8 mouse cellular contexts compared by ENCODE assay signal in the genomic region with DNA sequence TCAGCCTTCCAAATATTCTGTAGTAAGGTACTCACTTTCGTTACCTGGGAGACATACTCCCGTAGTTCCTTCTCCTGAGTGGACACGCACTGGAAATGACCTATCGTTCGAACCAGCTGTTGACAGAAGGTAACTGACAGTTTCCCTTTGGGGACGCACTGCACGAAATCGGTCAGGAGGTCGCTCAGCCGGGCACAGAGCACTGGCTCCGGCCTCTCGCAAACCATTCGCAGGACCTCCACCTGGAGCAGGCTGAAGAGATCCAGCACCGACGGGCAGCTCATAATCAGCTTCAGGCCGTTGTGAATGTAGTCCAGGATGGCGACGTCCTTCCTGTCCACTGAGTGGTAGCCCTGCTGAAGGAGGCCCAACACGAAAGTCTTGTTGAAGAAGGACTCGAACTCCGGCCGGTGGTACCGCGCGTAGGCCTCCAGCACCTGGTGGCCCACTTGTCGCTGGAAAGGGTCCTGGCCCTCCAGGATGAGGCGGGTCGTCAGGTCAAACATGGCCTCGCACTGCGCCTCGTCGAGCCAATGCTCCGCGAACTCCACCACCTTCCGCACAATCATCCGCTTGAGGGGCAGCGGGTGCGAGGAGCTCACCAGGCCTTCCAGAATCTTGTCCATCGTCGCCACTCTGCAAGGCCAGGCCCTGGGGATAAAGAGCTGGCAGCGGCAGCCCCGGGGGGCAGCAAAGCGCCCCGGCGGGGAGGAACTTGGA. TPM values are rescaled to one million over a fixed set of nuclear protein-coding genes. Genes with fewer than 3 reads are reported as not detected.
DNase-seq lines count a peak whose midpoint lies in the region; ATAC-seq lines count a peak whose summit lies in the region.

No protein-coding gene starts in this region.

- H3K4me1 ChIP-seq in forebrain, embryonic 14.5 days (ENCODE audit: control insufficient read depth, insufficient read depth, low read length): peaks cover 18% of the 10 kb centered on the region
- peaks cover 26% of the 10 kb centered on the region for H3K4me1 ChIP-seq in kidney, embryonic 15.5 days
- H3K4me1 ChIP-seq in megakaryocyte, embryonic 14.5 days: peaks cover 31% of the 10 kb centered on the region

- whole genome bisulfite sequencing in forebrain, embryonic 14.5 days: 4% methylated on average over 45 of the region's 45 CpGs
- under 1% methylated on average over 45 of the region's 45 CpGs for WGBS in kidney, embryonic 15.5 days

- peak overlapping the region; percentile 95 for H3K4me3 ChIP-seq in forebrain, embryonic 14.5 days (ENCODE audit: low read depth, low read length)
- H3K4me3 ChIP-seq in kidney, embryonic 15.5 days (replicated peaks): peak overlapping the region; percentile 92
- peak overlapping the region; percentile 94 for H3K4me3 ChIP-seq in megakaryocyte, embryonic 14.5 days (replicated peaks)

- H3K4me2 ChIP-seq in forebrain, embryonic 14.5 days (ENCODE audit: low read length): peak overlapping the region; percentile 97
- peak overlapping the region; percentile 92 for H3K4me2 ChIP-seq in kidney, embryonic 15.5 days

- peak; percentile 0; the same call in 1 of the 2 replicates for ATAC-seq in forebrain, embryonic 14.5 days
- ATAC-seq in kidney, embryonic 15.5 days (replicated peaks; ENCODE audit: low FRiP score): peak; percentile 6

- H3K9me3 ChIP-seq in forebrain, embryonic 14.5 days (replicated peaks; ENCODE audit: control insufficient read depth, low read length): no peaks in the 10 kb centered on the region
- H3K9me3 ChIP-seq in kidney, embryonic 15.5 days (replicated peaks): no peaks in the 10 kb centered on the region
- H3K9me3 ChIP-seq in megakaryocyte, embryonic 14.5 days: no peaks in the 10 kb centered on the region

- DNase-seq in left cerebral cortex, adult 8-10 months (ENCODE audit: low spot score in 2 of 2): peak; percentile 10 to 11
- DNase-seq in left cerebral cortex, adult 11 months (ENCODE audit: low spot score): no peak
- DNase-seq in ZHBTc4 (ENCODE audit: low read depth, low spot score): peak; percentile 26
- no peak for DNase-seq in forebrain, embryonic 14.5 days (ENCODE audit: low spot score)
- peak; percentile 21 to 61 for DNase-seq in urinary bladder, postnatal 4 days (ENCODE audit: low spot score in 2 of 2)
- no peak for DNase-seq in right cerebral cortex, postnatal 4 days

- peak overlapping the region; percentile 58 for H3K27ac ChIP-seq in forebrain, embryonic 14.5 days (ENCODE audit: low read depth, low read length)
- H3K27ac ChIP-seq in kidney, embryonic 15.5 days: peak overlapping the region; percentile 88

- no peaks in the 10 kb centered on the region for H3K27me3 ChIP-seq in forebrain, embryonic 14.5 days (replicated peaks; ENCODE audit: control insufficient read depth, insufficient read depth, low read length)
- no peaks in the 10 kb centered on the region for H3K27me3 ChIP-seq in kidney, embryonic 15.5 days
- H3K27me3 ChIP-seq in megakaryocyte, embryonic 14.5 days (replicated peaks): no peaks in the 10 kb centered on the region

- H3K36me3 ChIP-seq in forebrain, embryonic 14.5 days (ENCODE audit: control insufficient read depth, insufficient read depth, low read length): peaks cover 5% of the 10 kb centered on the region; the same call in 1 of the 2 replicates
- peaks cover 22% of the 10 kb centered on the region for H3K36me3 ChIP-seq in kidney, embryonic 15.5 days
- peaks cover 39% of the 10 kb centered on the region for H3K36me3 ChIP-seq in megakaryocyte, embryonic 14.5 days (replicated peaks; ENCODE audit: low read length)

- peak overlapping the region; percentile 87 for H3K9ac ChIP-seq in forebrain, embryonic 14.5 days (ENCODE audit: low read length)
- peak overlapping the region; percentile 88 for H3K9ac ChIP-seq in kidney, embryonic 15.5 days

RNA-seq across cellular contexts. Expression of a gene that starts 0.8 kb away (rescaled TPM):
- 10 to 100 TPM; 20.2 to 22.7 (median 21.7) TPM for total RNA-seq in left cerebral cortex, adult 8-10 months (2022)
- 25.9 and 27.5 TPM in 2 replicates for polyA plus RNA-seq in forebrain, embryonic 14.5 days (2014; fragmentation: Nextera tagmentation; extraction: Ambion mirVana)
- 18.3 and 20.0 TPM in 2 replicates for polyA plus RNA-seq in kidney, embryonic 15.5 days (2015; fragmentation: Nextera tagmentation; extraction: Ambion mirVana)
- 6.3 and 7.1 TPM in 2 replicates for polyA plus RNA-seq in megakaryocyte, embryonic 14.5 days (2012; ENCODE audit: insufficient read depth, low replicate concordance)

Comparison
In these comparisons a context has a peak if more than half of its experiments do, and no peak if none do; other contexts are left out.
1. DNase-seq: peak in left cerebral cortex, adult 8-10 months (2 of 2), ZHBTc4 (single experiment) and urinary bladder, postnatal 4 days (2 of 2); none in left cerebral cortex, adult 11 months (single experiment), forebrain, embryonic 14.5 days (single experiment) and right cerebral cortex, postnatal 4 days (single experiment).
2. Peak in every context shown above with its lines, with median percentiles within 50 percentile points of each other: H3K4me3 ChIP-seq.